Mouse (Mus musculus) splenic B cell, adult 2 months (primary cell): Measurements from ENCODE around the gene Podn.
"Not testable (repeated sequence)": the region's sequence is repeated elsewhere in the genome, so short reads cannot be mapped to it uniquely, and the experiment has no call there.

Experiments
- DNase-seq: peaks from one replicate; pipeline ENCODE4 v3.0.0-alpha.2; 2011; ENCODE audit warnings: low read depth, low spot score
- H3K27me3 ChIP-seq: 2 replicates; pipeline ENCODE4 v1.6.1; 2012; ENCODE audit warnings: mild to moderate bottlenecking, low read length, moderate library complexity, mixed read lengths; ENCODE audit not compliant: control insufficient read depth, poor library complexity, insufficient read depth, severe bottlenecking
- H3K36me3 ChIP-seq: 2 replicates; pipeline ENCODE4 v1.6.1; 2012; ENCODE audit warnings: mild to moderate bottlenecking, low read length, moderate library complexity, mixed read lengths; ENCODE audit not compliant: control insufficient read depth, poor library complexity, insufficient read depth, severe bottlenecking

Podn gene

DNA sequence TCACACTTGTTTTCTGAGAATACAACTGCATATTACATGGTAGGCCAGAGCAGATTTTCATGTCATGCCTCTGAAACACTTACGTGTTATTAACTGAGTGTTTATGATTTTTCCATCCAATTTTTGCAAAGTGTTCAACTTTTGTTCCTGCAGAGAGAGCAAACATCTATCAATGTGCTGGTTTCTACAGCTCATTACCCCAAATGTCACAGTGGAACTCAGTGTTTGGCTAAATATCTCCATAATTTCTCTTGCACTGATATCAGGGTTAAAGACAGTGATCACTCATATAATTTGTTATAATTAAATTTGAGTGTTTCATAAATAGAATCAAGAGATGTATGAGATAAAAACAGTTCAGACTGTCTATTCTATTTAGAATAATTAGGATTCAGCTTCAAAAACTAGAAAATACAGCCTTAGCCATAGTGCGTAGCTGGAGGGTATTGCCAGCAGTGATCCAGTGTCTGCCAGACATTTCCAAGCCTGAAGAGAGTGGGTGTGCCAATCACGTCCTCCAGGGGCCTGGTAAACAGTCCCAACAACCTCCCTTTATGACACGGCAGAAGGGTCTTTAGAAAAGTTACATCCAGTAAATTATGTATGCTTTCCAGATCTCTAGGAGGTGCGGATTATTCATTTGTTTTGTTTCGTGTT lies 3.4 kb downstream of the Podn start:
- no peak for DNase-seq
- no peaks in the 10 kb centered on the region for H3K27me3 ChIP-seq
- peaks cover 5% of the 10 kb centered on the region; the same call in 1 of the 2 replicates for H3K36me3 ChIP-seq

DNA sequence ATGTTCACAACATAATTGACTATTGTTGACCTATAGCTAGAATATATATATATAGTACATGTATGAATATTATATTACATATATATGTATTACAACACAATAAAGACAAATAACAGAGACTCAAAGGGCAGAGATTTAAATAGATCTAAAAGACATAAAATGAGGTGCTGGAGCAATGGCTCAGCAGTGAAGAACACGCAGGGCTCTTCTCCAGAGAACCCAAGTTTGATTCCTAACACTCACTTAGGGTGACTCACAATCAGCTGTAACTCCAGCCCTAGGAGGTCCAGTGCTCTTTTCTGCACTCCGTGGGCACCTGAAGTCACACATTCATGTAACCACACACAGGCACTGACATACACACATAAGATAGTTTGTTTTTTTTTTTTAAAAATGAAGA lies 12.3 kb downstream of the Podn start:
- Histone ChIP-seq H3K27me3 (no peaks in the 10 kb centered on the region), H3K36me3 (no peaks in the 10 kb centered on the region)
- no peak for DNase-seq

DNA sequence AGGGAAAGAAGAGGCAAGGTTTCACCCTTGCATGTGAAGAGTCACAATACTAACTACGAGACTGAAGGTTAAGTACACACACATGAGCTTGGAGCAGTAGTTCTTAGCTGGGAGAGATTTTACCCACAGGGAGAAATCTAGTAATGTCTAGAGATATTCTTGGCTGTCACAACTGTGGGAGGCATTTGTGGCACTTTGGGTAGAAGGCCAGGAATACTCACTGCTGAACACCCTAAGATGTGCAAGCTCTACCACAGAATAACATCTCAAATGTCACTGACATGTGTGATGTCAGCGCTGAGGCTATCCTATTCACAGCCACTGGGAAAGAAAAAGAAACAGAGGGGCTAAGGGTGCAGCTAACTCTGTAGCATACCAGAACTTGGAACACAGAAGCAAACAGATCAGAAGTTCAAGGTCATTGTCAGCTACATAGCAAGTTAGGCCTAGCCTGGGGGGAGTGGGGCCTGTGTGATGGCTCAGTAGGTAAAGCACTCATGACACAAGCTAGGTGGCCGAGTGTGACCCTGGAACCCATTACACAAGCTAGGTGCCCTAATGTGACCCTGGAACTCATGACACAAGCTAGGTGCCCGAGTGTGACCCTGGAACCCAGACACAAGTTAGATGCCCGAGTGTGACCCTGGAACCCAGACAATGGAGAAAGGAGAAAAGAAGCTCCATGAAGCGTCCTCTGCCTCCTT lies 13.1 kb downstream of the Podn start:
- H3K27me3 ChIP-seq, result no peaks in the 10 kb centered on the region
- no peaks in the 10 kb centered on the region for H3K36me3 ChIP-seq
- DNase-seq, result no peak

DNA sequence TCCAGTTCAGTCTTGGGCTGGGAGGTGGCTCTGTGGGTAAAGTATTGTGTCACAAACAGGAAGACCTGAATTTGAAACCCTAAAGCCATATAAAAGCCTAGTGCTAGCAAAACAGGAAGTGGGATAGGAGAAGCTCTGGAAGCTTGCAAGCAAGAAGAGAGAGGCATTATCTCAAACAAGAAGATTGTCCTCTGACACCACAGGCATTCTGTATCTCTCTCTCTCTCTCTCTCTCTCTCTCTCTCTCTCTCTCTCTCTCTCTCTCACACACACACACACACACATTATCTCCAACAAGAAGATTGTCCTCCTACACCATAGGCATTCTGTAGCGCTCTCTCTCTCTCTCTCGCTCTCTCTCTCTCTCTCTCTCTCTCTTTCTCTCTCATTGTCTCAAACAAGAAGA lies 13.8 kb downstream of the Podn start:
- no peaks in the 10 kb centered on the region for H3K36me3 ChIP-seq
- no peak for DNase-seq
- no peaks in the 10 kb centered on the region for H3K27me3 ChIP-seq

DNA sequence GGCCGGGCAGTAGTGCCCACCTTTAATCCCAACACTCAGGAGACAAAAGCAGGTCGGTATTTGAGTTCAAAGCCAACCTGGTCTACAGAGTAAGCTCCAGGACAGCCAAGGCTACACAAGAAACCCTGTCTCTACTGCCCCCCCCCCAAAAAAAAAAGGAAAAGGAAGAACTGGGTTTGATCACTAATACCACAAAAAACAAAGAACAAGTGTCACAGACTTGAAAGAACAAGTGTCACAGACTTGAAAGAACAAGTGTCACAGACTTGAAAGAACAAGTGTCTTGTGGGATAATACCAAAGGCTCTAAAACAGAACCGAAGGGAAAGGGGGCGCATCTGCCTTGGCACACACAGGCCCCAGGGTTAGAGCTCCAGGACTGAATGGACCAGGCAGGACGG lies 15.4 kb downstream of the Podn start:
- H3K36me3 ChIP-seq, result no peaks in the 10 kb centered on the region
- no peaks in the 10 kb centered on the region for H3K27me3 ChIP-seq
- DNase-seq, result no peak

DNA sequence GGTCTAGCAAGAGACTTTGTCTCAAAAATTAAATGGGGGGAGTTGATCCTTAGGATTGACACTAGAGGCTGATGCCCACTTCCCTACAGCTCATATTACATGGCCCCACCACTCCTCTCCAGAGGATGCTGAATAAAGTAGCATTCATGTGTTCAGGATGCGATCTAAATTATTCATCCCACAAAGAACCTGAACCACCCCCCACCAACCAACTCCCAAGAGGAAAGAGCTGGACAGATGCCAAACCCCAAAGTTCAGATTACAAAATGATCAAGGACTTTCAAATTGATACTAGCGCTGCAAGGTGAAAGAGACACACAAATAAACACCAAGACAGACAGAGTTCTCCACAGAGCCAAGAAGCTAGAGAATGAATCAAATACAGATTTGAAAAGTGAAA lies 16.5 kb downstream of the Podn start:
- H3K36me3 ChIP-seq, result no peaks in the 10 kb centered on the region
- no peak for DNase-seq
- no peaks in the 10 kb centered on the region for H3K27me3 ChIP-seq

DNA sequence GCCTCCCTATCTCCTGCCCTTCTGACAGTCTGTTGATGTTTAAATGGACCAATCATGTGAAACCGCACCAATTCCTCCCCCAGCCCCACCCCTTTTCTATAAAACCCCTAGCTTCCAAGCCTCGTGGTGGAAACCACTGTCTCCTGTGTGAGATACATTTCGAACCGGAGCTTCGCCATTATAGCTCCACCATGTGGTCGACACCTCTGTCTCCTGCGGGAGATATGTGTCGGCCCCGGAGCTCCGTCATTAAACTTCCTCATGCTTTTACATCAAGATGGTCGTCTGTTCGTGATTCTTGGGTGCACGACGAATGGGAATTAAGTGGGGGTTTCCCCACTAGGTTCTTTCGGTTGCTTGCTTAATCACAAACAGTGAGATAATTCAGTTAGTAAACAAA lies 17.1 kb downstream of the Podn start:
- H3K27me3 ChIP-seq, DNase-seq: not testable (repeated sequence)

DNA sequence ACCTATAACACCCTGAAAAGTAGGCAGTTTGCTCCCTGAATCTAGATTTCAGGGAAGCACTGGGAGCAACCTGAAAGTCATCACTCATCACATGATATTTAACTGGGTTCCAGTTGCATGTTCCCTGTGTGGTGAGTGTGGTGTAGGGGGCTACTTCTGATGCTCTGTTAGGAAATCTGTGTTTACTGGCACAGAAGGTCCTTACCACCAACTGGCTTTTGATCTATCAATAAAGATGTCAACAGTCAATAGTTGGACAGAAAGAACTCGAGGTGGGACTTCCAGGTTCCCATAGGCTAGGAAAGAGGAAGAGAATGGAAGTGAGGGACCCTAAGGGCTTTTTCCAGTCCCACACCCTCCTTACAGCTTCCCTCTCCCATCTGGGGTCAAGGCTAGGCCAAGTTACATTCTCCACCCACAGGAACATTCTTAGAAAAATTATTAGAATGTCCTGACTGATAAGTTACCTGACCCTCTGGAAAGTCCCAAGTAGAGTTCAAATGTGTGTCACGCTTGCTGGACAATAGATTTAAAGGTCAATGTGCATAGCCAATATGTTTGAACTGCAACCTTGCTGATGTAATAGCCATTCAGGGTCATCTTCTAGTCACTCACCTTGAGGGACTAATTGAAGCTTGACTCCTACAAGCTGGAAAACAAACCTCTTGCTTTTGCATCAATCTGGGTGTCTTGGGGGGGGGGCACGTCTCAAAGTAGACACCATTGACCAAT lies 18.9 kb downstream of the Podn start:
- DNase-seq, result no peak
- no peaks in the 10 kb centered on the region for H3K36me3 ChIP-seq

More for the DNA sequence above, 17.1 kb downstream of the Podn start:
- not testable (repeated sequence) for H3K36me3 ChIP-seq

DNA sequence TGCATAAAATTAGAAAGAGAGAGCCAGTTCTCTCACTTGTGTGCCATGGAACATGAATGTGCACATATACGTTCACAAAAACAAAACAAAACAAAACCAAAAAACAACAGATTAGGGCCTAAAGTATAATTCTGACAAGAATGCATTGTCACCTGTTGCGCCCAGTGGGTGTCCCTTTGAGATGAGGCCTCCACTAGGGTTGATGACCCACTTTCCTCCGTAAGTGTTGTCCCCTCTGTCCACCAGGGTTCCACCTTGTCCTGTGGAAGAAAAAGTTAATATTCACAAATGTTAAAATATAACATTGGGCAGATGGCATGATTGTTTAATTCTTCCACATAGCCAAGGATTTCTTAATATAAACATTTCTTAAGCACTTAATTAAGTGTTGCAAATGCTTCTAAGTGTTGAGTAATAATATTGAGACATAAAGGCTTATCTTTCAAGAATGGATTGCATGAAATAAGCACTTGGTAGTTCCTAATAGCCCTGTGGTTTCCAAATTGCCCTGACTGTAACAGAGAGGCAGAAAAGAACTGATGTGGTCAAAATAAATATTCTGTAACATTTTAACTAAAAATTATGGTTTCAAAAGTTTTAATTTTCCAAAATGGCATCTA lies 21.9 kb downstream of the Podn start:
- no peak for DNase-seq
- H3K27me3 ChIP-seq, result no peaks in the 10 kb centered on the region
- no peaks in the 10 kb centered on the region for H3K36me3 ChIP-seq

More for the DNA sequence above, 18.9 kb downstream of the Podn start:
- no peaks in the 10 kb centered on the region for H3K27me3 ChIP-seq

DNA sequence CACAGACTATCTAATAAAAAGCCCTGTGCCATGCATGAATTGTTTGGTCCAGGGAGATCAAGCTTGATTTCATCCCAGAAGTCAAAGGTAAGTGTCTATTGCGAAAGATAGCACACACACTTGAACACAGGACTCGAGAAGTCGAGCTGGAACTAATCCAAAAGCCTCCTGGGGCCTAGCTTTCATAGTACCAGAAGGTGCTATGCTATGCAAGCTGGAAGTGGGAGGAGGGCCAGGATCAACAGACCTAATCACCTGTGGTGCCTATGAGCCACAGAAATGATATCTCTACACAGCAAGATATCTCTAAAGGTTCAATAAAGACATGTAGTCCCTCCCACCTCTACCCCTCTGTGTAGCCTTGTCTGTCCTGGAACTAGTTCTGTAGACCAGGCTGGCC lies 24.2 kb downstream of the Podn start:
- H3K36me3 ChIP-seq, result no peaks in the 10 kb centered on the region; the same call in 1 of the 2 replicates
- no peaks in the 10 kb centered on the region for H3K27me3 ChIP-seq
- no peak for DNase-seq

DNA sequence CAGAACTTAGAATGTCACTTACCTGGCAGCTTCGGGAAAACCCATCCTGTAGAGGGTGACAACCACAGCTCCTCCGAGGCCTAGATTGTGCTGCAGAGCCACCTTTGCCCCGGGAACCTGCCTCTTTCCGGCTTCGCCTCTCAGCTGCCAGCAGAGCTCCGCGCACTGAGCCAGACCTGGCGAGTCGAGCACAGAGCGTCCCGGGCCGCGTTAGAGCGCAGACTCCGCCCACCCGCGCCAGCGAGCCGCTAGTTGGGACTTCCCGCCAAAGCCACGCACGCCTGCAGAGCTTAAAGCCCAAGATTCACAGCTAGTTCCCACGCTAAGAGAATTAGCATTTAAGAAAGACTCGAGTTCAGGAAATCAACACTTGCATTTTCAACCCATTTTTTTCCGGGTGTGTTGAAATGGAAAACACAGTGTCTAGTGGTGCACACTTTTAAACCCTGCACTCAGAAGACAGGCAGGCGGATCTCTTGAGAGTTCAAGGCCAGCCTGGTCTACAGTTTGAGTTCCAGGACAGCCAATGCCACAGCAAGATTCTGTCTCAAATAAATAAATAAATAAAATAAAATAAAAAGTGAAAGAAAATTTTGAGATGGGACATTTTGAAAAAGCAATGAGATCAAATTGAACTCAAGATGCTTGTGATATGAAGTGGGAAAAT lies 24.9 kb downstream of the Podn start:
- DNase-seq, result peak; percentile 95
- H3K27me3 ChIP-seq, result no peaks in the 10 kb centered on the region

DNA sequence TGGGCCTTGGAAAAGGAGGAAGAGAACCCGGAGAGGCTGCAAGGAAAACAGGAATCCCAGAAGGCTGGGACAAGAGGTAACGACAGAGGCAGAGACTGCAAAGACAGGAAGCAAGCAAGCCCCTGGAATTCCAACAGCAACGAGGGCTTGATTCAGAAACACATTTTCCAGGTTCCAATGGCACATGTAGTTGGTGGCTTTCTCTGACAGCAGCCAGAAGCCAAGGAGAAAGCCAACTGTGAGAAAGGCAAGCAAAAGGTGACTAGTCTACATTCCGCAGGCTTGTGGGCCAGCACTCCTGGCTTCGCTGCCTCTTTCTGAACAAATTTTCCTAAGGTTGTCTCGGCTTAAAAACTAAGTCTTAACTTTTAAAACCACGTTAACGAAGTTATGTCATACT lies 25.5 kb downstream of the Podn start:
- no peak for DNase-seq
- Histone ChIP-seq H3K27me3 (no peaks in the 10 kb centered on the region), H3K36me3 (no peaks in the 10 kb centered on the region; the same call in 1 of the 2 replicates)

More for the DNA sequence above, 24.9 kb downstream of the Podn start:
- H3K36me3 ChIP-seq, result no peaks in the 10 kb centered on the region; the same call in 1 of the 2 replicates

DNA sequence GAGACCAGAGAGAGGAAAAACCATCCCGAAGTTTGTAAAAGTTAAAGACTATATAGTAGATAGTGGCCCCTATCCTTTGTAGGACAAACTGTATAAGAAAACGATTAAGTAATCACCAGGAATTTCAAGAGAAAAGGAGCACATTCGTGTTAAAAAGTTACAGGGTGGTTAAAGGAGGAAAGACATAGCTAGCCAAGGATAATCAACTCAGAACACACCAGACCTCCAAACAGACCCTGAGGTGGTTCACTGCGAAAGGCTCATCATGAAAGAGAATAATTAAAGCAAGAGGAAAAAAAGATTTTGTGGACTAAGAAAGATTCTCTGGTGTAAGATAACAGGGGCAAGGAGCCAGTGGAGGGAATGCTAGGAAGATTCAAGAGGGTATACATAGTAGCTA lies 26.0 kb downstream of the Podn start:
- peaks cover 2% of the 10 kb centered on the region; the same call in 1 of the 2 replicates for H3K36me3 ChIP-seq
- DNase-seq, result no peak
- H3K27me3 ChIP-seq, result no peaks in the 10 kb centered on the region

DNA sequence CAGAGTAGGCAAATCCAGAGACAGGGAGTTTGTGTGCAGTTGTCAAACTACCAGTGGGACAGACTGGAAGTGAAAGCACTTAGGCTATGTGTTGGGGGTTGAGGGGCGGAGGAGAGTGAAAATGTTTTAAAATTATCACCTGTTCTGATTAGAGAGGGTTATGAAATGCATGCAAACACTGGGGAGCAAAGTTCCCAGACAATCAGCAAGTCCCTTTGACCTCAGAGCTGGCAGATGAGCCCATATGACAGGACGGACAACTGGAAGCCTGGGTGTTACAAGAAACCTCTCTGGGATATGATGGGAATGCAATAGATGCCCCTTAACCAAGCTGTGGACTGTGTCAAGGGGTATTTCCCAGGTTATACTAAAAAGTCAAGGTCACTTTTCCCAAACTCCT lies 28.2 kb downstream of the Podn start:
- Histone ChIP-seq H3K27me3 (no peaks in the 10 kb centered on the region), H3K36me3 (peaks cover 10% of the 10 kb centered on the region)
- DNase-seq, result no peak
